Mouse (Mus musculus) regulatory T cell (primary cell): ENCODE data around the gene 1700020D05Rik.

Experiments used
- in situ Hi-C: fragments of 300-600 bp; cut with MboI, MseI; formaldehyde crosslinking; loops from one replicate; pipeline ENCODE4 v1.15.1; 2025; ENCODE audit warnings: high pct_unique_total_duplicates

1700020D05Rik gene

DNA sequence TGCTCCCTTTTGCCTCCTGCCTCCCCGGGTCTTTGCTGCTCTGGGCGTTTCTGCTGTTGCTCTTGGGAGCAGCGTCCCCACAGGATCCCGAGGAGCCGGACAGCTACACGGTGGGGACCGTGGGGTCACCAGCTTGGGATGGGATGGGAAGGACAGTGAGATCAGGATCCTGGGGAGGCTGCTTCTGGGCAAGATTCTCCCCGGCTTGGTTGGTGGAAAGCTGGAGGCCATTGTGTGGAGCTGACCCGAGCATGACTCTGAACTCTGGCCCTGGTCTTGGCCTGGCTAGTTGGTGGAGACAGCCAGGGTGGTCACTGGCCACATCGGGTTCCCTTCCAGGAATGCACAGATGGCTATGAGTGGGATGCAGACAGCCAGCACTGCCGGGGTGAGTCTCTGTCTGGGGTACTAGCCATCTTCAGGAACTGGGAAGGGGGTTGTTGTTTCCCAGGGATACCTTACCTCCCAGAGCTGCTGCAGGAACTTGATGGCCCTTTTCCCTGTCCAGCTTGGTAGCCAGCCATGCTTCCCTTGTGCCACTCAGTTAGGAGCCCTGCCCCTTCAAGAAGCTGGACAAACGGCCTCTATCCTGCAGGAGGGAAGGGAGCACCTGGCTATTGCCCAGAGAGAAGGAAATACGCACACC, 28.4 kb downstream of the 1700020D05Rik start:
- in situ Hi-C loops, result no loop called here

DNA sequence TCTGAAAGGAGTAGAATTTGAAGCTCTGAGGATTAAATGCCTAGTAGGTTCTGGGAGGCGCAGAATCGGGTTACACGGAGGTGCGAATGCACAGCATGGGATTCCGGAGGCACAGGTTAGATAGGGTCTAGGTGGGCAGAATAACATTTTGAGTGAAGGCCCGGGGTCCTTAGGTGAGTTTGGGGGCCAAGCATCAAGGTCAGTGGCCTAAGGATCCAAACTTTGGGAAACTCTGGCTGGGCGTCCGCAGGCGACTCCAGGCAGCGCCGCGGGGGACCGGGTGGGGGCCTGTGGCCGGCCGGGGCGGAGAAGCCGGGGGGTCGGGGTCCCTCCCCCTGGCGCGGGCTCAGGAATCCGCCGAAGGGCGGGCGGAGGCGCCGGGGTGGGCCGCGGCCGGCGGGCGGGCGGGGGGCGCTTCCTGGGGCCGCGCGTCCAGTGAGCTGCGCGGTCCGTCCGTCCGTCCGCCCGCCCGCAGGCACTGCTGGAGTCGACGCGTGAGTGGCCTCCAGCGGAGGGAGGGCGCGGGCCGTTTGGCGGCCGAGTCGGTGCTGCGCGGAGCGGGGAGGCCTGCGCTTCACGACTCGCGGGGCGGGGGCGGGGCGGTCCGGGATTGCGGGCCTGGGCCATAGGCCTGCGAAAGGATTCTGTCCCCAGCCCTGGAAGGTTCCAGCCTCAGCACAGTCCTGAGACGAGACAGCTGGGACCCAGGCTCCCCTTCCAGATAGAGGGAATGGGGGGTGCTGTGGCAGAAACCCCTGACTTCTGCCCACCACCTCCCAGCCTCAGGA, 29.1 kb downstream of the 1700020D05Rik start:
- in situ Hi-C loops, result no loop called here

DNA sequence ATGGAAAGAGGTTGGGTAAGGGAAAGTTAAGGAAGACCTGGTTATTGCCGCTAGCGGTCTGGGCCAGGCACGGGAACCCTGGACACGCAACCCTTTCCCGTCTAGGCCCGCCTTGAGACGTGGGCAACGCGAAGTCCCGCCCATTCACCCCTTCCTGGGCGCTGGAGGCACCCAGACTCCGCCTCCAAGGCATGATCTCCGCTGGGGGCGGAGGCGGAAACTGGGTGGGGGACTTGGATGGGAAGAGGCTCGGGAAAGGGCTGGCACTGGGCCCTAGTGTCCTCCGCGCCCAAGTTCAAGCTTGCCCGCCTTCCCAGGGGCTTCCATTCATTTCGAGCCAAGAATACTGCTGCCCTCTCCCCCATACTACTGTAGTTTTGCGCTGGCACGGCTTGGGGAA, 29.9 kb downstream of the 1700020D05Rik start, which contains the start of gene Efemp2:
TSS of gene Efemp2 (plus strand) at position 235 of the 400 bp plus-strand sequence.
- in situ Hi-C loops, result no loop called here

DNA sequence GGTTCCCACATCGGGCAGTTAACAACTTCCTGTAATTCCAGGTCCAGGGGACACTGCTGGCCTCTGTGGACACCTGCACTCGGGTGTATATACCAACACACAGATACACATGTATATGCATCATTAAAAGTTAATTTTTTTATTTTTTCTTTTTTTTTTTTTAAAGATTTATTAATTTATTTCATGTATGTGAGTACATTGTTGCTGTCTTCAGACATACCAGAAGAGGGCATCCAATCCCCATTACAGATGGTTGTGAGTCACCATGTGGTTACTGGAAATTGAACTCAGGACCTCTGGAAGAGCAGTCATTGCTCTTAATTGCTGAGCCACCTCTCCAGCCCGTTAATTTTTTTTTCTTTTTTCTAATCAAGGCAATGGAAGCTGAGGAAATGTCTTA, 30.7 kb downstream of the 1700020D05Rik start:
- in situ Hi-C loops, result no loop called here

DNA sequence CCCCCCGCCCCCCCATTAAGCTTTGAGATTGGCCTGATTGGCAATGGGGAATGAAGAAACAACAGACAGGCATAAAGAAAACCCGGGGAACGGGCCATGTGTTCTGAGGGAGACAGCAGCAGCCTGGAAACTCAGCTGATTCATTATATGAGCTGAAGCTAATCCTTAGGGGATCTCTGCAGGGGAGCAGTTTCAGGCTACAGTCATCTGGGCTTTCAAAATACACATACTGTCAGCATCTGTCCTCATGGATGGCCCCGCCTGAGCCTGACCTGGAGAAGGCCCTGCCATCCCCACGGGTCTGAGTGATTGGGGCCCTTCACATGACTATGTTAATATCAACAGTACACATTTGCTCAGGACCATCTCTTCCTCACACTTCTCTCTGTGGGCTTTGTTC, 31.7 kb downstream of the 1700020D05Rik start:
- in situ Hi-C loops, result no loop called here

DNA sequence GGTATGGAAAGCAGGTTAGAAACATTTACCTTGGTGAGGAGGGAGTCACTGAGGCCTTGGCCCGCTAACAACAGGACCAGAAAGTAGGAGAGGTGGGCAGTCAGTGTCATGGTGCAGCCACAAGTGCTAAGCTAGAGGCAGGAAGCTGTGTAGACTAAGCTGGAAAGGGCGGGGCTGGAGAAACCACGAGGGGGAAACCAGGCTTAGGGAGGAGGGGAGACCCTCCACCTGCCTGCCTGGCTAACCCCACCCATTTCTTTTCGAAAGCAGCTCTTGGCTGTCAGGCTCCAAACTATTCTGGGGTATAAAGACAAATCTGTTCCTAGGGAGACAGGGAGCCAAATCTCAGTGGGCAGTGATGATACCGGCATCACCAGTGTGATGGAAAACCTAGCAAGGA, 35.2 kb downstream of the 1700020D05Rik start, which contains the start of gene Ctsw:
TSS of gene Ctsw (minus strand) at position 134 of the 400 bp plus-strand sequence.
- in situ Hi-C loops, result no loop called here

DNA sequence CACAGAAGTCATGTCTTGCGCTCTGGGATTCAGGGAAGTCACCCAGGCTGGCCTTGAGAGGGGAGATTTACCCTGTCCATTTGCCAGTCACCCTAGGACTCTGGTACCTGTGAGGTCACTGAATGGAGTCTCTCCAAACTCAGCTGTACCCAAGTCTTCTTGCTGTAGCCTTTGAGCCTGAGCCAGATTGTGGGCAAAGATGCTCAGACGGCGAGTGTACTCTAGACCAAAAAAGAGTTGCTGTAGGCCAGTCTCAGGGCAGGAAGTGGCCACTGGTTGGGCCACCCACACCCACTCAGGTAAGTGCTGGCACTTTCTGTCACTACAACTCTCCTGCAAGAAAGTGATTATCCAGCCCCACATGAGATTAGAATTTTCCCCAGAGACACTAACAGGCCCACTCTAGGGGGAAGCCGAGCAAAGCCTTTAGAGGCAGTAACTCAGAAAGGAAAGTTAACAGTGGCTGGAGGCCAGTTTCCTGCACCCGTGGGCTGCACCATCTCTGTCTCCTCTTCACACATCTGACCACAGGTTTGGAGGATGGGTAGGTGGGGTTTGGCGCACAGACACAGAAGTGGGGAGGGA, 36.6 kb downstream of the 1700020D05Rik start:
- in situ Hi-C loops, result no loop called here

DNA sequence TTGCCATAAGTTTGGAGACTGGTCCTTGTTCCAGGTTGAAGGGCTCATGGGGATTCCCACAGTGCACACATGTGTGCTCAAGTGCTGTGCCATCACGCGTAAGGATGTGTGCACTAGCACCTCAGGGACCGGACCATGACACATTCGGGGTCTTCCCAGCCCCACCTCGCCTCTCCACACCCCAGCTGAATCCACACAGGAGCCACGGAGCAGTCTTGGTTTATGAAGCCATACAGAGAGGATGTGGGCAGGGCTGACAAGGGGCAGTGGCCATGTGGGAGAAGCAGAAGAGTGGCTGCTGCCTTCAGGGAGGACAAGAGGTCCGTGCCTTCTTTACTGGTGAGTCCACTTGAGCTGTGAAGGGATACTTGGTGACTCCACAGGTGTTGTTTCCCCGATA, 38.5 kb downstream of the 1700020D05Rik start:
- in situ Hi-C loops, result no loop called here

DNA sequence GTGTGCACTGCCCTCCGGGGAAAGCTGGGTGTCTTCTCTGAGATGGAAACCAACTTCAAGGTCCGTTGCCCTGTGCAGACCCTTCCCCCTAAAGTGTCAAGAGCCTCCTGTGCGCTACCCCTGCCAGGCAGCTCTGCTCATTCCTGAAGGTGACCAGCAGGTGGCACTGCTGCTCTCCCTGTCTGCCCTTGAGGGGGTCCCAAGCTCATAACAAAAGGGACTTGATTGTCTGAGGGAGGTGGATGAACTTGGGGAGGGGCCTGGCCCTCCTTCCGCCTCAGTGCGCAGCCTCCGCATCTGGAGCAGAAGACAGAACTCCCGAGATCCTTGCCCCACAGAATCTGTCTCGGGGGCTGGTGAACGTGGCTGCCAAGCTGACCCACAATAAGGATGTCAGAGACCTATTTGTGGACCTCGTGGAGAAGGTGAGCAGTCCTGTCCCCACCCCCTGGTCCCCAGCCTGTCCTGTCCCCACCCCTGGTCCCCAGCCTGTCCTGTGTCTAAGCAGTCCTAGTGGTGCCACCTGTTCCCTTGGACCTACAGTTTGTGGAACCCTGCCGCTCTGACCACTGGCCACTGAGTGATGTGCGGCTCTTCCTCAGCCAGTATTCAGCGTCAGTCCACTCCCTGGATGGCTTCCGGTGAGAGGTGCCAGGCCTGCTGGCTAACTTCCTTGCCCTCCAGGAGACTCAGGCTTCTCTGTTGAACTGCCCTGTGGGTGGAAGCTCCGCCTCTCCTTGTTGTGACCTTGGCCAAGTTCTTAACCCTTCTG, 39.6 kb downstream of the 1700020D05Rik start:
- in situ Hi-C loops, result no loop called here

DNA sequence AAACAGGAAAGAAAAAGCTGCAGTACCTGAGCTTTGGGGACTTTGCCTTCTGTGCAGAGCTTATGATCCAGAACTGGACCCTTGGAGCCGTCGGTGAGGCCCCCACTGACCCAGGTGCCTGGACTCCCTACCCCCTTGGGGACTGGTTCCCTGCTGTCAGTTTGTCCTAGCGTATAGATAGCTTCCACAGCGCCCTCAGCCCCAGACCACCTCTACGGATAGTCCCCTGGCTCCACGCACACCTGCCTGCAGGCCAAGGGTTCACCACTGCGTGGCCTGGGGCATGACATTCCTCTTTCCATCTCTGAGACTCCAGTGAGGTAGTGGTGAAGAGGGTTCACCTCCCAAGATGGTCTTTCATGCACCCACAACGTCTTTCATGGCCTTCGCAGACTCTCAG, 40.4 kb downstream of the 1700020D05Rik start:
- in situ Hi-C loops, result no loop called here

DNA sequence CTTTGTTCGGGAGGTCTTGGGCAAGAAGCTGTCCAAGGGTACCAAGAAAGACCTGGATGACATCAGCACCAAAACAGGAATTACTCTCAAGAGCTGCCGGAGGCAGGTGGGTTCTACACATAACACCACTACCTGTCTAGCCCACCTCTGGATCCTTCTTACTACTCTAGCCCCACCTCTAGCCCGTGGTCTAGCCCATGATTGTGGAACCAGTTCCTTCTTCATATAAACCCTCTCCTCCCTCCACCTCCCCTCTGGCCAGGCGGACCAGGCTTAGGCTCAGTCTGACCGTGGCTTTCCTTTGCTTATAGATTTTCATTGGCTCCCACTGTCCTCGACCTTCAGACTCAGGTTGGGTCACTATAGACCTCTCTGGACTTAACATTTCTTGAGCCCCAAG, 42.2 kb downstream of the 1700020D05Rik start:
- in situ Hi-C loops, result no loop called here

DNA sequence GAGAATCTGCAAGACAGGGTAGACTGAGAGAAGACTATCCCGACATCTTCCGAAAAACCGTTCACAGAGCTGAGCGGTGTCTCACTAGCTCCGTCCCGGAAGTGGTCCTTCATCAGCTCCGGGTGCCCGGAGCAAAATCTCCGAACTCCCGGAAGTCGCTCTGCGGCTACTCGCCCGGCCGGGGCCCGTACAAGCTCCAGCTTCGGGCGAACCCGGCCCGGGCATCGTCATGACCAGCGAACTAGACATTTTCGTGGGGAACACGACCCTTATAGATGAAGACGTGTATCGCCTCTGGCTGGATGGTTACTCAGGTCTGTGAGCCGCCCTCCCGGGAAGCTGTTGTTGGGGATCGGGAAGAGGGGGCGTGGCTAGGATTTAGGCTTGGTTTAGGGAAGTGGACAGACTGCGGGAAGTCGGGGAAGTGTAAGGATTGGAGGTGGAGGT, 43.1 kb downstream of the 1700020D05Rik start, which contains the start of gene Fibp:
TSS of gene Fibp (plus strand) at position 151 of the 447 bp plus-strand sequence.
- in situ Hi-C loops, result no loop called here

DNA sequence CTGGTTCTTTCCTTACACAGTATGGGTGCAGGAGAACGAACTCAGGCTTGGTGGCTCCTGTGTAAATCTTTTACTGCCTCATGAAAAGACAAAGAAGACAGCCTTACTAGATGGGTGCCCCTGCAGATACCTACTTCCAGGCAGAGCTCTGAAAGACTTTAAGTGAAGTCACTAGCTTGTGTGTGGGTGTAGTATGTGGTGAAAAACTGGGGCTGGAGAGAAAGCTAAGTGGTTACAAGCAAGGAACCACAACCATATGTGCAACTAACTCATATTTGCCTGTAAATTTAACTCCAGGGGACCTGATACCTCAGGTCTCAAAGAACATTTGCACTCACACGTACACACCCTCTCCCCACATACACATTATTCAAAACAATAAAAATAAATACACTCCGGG, 43.7 kb downstream of the 1700020D05Rik start:
- in situ Hi-C loops, result no loop called here

DNA sequence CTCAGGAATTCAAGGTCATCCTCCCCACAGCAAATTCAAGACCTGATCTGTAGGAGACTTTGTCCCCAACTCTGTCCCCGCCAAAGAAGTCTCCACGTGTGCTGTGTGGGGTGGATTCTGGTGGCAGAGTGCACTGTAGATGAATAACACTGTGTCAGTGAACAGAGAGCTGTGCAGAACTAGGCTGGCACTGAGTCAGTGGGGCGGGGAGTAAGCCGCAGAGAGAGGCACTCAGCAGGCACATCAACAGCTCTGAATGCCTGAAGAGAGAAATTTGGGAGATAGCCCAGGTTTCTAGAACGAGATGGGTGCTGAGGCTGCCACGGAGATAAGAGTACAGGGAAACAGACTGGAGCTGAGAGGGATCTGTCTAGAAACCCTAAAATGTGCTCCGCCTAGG, 44.6 kb downstream of the 1700020D05Rik start:
- in situ Hi-C loops, result no loop called here

DNA sequence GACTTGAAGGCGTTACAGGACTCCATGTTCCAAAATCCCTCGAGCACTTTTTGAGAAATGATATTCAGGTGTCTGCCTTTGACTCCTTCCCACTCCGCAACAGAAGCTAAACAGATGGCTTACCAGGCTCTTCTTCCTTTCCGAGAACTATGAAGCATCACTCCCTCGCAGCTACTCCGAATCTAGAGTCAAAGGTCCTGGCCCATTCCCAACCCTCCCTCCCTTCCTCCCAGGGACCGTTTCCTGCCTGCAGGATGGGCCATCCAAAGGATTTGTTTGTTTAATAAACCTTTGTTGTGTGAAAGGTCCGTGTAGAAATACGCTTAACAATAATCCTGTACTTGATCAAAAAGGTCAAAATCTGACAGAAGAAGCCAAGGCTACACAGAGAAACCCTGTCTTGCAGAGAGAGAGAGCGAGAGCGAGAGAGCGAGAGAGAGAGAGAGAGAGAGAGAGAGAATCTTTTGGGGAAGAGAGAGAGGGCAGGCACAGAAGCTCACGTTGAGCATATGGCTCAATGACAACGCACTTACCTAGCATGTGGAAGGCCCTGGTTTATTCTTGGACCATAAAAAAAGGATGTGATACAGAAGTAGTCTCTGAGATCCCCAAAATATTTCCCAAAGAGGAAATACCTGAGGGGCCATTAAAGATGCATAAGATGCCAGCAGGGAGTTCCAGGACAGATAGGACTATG, 45.7 kb downstream of the 1700020D05Rik start, which contains the start of gene Ccdc85b:
TSS of gene Ccdc85b (minus strand) at position 149 of the 697 bp plus-strand sequence.
- in situ Hi-C loops, result no loop called here

DNA sequence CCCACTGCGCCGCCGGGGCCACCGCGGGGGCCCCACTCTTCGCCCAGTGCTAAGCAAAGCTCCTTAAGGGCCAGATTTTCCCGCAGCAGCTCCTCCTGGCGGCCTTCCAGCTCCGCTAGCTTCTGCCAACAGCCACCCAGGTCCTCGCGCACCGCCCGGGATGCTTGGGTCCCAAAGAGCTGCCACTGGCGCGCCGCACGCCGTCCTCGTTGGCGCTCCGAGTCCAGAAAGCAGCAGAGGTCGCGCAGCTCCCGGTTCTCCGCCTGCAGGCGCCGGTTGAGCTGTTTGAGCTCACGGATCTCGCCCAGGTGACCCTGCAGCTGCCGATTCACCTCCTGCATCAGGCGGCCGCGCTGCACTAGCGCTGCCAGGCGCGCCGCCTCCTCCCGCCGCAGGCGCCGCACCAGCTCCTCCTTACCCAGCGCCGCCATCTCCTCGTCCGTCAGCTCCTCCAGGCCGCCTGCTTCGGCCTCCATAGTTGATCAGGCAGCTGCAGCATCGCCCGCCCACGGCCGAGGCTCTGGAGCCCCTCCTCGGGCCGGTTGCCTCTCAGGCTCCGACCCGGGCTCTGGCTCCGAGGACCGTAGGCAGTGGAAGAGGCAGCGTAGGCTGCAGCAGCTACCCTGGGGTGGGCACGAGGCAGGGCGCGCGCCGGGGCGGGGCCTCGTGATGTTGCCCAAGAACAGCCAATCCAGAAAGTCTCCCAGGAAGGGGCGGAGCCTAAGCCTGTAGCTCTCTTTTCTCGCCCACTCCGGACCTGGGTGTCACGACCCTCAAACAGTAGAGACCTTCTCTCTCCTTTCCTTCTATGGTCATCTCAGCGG, 46.5 kb downstream of the 1700020D05Rik start:
- in situ Hi-C loops, result no loop called here

DNA sequence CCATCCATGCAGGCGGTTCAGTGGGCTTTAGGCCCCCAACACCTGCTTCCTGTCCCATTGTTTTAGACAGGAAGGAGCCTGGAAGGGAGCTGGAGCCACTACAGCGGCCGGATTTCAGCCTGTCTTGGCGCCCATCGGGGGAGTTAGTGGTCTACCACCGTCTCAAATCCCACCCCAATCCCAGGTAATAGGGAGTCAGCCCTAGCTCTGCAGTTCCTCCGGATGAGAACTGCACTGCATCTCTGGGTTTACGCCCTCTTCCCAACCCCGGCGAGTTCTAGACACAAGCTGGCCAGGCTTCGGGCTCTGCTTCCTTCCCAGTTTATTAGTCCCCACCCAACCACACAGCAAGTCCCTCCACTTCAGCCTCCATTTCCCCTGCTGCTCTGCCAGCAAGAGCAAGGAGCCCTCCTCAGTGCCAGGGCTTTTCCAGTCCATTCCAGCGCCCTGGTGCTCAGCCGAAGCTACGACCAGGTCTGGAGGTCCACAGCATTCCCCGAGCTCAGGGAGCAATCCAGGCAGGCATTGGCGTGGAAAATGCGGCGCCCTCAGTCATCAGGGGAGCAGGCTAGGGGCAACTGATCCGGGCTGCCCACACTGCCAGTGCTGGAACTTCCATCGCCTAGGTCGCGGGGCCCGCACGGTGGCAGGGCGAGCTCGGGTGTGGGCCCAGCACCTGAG, 47.2 kb downstream of the 1700020D05Rik start:
- in situ Hi-C loops, result no loop called here

DNA sequence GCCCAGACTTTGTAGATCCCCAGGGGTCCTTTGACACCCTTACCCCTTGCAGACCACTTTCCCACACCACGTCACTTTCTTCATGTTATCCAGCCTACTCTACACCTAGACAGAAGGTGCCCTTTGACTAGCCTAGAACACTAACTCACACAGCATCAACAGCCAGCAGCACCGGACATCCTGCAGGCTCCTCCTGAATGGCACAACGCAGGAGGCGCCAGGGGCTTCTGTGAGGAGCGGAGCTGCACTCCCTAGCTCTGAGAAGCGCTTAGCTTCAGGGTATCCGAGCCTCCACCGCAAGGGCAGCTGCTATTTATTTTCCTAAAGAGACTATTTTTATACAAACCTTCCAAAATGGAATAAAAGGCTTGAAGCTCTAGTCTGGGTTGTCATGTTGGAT, 48.0 kb downstream of the 1700020D05Rik start:
- in situ Hi-C loops, result no loop called here

DNA sequence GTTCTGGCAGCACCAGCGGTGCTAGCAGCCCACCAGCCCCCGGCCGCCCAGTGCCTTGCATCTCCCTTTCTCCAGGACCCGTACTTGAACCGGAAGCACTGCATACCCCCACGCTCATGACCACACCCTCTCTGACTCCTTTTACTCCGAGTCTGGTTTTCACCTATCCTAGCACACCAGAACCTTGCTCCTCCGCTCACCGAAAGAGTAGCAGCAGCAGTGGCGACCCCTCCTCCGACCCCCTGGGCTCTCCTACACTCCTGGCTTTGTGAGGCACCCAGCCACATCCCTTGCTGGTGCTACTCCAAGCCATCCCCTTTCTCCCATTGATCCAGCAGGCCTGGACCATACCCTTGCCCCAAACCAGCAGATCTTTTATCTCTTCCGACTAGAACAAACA, 48.5 kb downstream of the 1700020D05Rik start:
- in situ Hi-C loops, result no loop called here
